Mouse (Mus musculus) megakaryocyte-erythroid progenitor cell, adult 5 weeks (primary cell): ENCODE measurements around the gene Gm10135. TPM values are rescaled to one million over a fixed set of nuclear protein-coding genes. Genes with fewer than 3 reads are reported as not detected.

ENCODE experiments used
- polyA plus RNA-seq: library from polyadenylated mRNA; stranded (reverse); fragments of >175 nt; gene quantifications from 2 replicates; pipeline ENCODE4 v1.2.3, GENCODE M21; 2012

The Gm10135 gene
- 1.3 TPM in 1 of 2 replicates, not detected in the other for polyA plus RNA-seq

GRCm38 (mm10) chr5:72974602-72975001 is at the start of gene Gm10135:
TSS of gene Gm10135 (minus strand) at chr5:72974702.

GRCm38 (mm10) chr5:73006784-73007581 is 32.5 kb upstream of the Gm10135 start, which contains the start of gene Slc10a4:
TSS of gene Slc10a4 (plus strand) at chr5:73006883.

Other genes starting within 250 kb of the Gm10135 start
- 0.06 and 0.17 TPM in 2 replicates for gene Txk, start 221.9 kb downstream of the Gm10135 start, polyA plus RNA-seq
- gene Tec, start 106.2 kb downstream of the Gm10135 start, polyA plus RNA-seq: 2.0 and 2.3 TPM in 2 replicates
- gene Slain2, start 60.4 kb downstream of the Gm10135 start, polyA plus RNA-seq: 15.8 and 16.0 TPM in 2 replicates
- 0.05 TPM in 1 of 2 replicates, not detected in the other for gene Slc10a4, start 32.2 kb upstream of the Gm10135 start, polyA plus RNA-seq